Mouse (Mus musculus): ENCODE results near the gene Fam185a.

The Fam185a gene

GRCm38 (mm10) chr5:21493294-21493999 is 68.7 kb downstream of the Fam185a start:
- no peak for DNase-seq (ENCODE audit: low spot score)

DNA sequence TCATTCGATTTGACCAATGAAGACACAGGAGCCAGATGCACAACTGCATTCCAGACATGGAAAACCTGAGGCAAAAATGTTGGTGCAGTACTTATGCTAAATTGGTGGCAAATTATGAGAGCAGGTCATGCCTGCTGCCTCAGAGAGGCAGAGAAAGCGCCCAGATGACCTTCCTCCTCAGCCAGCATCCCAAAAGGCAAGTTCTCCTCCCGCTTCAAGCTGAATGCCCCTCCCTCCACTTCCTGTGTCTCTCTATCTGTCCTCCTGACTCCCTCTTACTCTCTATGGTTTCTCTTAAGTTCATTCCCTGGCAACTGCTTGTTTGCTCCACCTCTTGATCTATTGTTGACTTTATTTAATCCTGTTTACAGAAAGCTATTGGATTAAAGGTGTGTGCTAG is 70.0 kb downstream of the Fam185a start:
- no peak for DNase-seq (ENCODE audit: low spot score)

DNA sequence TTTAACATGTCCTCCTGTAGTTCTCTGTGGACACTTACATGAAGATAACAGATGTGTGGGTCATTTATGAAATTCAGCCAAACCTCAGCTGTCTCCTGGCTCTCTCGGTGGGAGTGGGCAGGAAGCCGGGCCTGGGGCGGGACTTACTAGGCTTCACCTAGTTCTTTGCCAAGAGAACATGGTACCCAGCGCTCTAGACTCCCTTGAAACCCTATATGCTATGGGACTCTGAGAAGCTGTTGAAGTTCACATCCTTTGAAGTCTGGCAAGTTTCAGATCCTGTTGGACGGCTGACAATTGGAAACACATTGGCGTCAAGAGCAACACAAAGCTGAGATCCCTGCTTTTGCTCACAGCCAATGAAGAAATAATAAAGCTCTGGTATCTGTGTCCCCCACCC is 71.6 kb downstream of the Fam185a start:
- no peak for DNase-seq (ENCODE audit: low spot score)

- no peak for DNase-seq (ENCODE audit: low spot score)
Measured at GRCm38 (mm10) chr5:21496881-21497280, 72.1 kb downstream of the Fam185a start.

- DNase-seq (ENCODE audit: low spot score), result no peak
Measured at GRCm38 (mm10) chr5:21498490-21498889, 73.7 kb downstream of the Fam185a start.

GRCm38 (mm10) chr5:21498925-21499324 is 74.2 kb downstream of the Fam185a start:
- no peak for DNase-seq (ENCODE audit: low spot score)

DNA sequence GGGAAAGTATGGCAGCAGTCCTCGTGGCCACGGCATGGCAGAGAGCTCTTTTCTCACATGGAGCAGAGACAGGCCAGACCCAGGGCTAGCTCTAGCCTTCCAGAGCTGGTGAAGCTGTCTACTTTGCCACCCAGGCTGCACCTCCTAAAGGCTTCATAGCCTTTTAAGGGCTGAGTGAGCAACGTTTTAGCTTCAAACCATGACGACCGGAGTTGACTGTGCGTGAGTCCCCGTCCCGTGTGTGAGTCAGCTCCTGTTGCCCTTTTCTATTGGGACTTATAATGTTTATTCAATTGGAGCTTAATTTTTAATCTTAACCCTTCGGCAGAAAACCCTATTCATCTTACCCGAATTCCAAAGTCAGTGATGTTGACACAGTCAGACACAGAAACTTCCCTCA is 75.4 kb downstream of the Fam185a start:
- DNase-seq (ENCODE audit: low spot score), result no peak

DNA sequence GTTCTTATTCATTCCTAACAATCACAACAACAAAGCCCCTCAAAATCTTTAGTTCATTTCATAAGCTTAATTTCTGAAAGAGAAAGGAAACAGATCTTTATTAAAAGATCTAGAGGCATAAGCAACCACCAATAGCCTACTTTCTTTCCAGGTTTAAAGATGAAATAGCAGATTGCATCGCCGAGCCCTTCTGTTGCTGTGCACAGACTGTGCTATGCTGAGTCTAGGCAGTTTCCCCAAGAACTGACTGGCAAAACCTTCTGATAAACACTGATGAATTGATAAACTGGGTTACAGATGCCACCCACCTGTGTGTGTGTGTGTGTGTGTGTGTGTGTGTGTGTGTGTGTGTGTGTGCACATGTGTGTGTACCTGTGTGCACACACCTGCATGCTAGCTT is 76.2 kb downstream of the Fam185a start:
- no peak for DNase-seq (ENCODE audit: low spot score)

DNA sequence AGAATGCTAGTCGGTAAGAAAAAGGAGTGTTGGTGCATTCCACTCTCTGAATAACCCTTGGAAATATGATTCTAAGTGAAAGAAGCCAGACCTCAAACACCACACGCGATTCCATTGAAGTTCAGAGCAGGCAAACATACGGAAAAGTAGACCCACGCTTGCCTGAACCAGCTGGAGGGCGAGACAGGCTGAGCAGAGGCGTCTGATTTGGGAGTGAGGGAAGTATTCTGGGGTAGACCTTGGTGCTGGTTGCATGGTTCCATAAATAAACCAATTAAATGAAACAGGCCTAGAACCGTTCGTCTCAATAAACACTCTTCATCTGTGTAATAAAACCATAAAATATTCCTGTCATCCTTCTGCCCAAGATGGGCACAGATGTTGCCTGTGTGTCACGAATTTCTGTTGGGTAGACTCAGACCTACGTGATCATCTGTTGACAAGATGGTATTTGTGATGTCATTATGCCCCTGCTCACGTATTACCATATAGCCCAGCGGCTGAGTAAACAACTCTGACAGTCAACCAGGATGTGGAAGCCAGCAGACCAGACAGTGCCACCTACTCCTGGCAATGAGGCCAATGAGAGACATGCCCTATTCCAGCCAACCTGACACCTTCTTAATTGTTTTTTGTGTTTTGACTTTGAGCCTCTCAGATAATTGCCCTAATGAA is 78.3 kb downstream of the Fam185a start:
- DNase-seq (ENCODE audit: low spot score), result no peak

DNA sequence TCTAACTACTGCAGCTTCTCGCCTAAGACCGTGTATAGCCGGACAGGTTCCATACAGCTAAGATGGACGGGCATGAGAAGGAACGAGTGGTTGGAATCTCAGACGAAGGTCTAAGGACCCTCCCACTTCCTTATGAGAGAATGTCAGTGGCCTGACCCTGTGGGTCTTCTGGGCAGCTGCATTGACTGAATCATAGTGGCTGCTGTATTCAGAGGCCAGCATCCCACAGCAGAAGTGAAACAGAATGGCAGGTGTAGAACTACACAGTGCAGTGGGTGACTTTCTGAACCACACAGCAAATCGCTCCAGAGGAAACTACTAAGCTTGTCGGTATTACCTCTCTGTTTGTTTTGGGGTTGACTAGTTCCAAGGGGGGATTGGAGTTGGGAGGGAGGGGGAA is 80.4 kb downstream of the Fam185a start:
- DNase-seq (ENCODE audit: low spot score), result no peak

GRCm38 (mm10) chr5:21506887-21507286 is 82.1 kb downstream of the Fam185a start:
- DNase-seq (ENCODE audit: low spot score), result no peak

DNA sequence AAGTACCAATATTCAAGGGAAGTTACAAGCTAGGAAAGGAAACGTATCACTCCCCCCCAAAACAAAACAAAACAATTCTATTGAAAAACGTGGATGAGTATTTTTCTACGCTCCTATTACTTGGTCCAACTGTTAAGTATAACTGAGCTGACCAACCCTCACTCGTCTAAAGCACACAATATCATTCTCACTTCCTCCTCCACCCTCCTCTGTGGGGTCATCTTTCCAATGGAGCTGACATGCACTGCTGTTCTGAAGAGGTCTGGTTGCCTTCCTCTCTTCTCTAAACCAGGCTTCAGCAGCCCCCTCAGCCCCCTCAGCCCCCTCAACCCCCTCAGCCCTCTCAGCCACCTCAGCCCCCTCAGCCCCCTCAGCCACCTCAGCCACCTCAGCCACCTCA is 85.0 kb downstream of the Fam185a start:
- DNase-seq (ENCODE audit: low spot score), result no peak

- no peak for DNase-seq (ENCODE audit: low spot score)
Measured at GRCm38 (mm10) chr5:21513363-21513762, 88.6 kb downstream of the Fam185a start.

DNA sequence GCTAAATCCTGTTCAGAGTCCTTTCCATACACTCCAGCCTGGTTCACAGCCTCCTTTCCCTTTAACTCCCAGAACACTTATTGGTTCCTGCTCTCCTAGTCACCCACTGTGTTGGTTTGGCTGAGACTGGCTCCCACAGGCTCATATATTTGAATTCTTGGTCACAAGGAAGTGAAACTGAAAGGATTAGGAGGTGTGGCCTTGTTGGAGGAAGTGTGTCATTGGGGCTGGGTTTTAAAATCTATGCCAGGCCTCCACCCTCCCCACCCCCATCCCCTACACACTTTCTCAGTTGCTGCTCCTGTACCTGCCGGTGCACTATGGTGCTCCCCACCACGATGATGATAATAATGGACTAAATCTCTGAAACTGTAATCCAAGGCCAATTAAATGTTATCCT is 92.8 kb downstream of the Fam185a start:
- DNase-seq (ENCODE audit: low spot score), result no peak

GRCm38 (mm10) chr5:21518207-21518606 is 93.4 kb downstream of the Fam185a start:
- no peak for DNase-seq (ENCODE audit: low spot score)

DNA sequence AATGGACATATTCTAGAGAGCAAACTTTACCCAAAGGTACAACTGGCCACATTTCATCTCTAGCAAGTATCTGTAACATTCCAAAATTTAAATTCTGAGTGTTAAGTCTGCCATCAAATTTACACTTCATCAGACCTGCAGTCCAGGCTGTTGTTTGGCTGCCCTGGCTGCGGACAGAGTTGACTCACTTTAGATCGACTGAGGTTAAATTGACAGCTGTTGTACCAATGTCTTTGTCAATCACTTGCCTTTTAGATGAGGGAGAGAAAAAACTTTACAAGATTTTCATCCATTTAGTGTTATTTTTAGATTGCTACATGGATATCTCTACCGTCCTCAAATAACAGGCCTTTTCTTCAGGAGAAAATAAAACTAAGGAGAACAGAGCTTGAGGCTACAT is 94.4 kb downstream of the Fam185a start:
- no peak for DNase-seq (ENCODE audit: low spot score)

GRCm38 (mm10) chr5:21526835-21527485 is 102.2 kb downstream of the Fam185a start:
- no peak for DNase-seq (ENCODE audit: low spot score)

- DNase-seq (ENCODE audit: low spot score), result no peak
Measured at GRCm38 (mm10) chr5:21527488-21527911, 102.7 kb downstream of the Fam185a start.

DNA sequence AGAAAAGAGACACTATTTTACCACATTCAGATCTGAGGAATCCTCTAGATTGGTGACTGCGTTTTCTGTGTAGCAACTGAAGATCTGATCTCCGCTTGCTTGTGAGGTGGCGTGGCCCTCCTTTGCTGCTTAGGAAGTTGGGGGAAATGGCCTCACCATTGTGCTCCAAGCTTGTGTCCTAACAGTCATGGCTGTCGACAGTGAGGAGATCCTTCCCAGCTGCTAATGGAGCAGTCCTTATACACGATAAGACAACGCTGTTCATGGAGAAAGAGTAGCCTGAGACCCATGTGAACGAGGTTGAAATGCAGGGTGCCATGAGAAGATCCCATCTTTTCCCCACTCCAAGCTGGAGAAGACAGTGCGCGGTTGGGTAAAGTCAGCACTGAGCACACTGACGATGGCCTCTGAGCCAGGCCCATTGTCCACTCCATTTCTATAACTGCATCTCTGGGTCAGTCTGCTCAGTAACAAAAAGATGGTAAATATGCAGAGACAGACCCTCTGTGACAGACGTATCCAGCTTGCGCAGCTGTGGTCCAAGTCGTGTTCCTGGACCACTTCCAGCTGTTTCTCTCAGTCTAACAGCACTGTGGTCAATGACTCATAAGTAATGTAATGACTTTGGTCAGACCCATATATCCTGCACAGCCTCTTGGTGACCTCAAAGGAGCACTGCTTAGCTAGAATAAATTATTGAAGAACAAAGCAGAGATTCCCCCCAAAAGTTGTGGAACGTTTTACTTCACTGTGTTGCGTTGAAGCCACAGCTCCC is 103.5 kb downstream of the Fam185a start:
- no peak for DNase-seq (ENCODE audit: low spot score)

DNA sequence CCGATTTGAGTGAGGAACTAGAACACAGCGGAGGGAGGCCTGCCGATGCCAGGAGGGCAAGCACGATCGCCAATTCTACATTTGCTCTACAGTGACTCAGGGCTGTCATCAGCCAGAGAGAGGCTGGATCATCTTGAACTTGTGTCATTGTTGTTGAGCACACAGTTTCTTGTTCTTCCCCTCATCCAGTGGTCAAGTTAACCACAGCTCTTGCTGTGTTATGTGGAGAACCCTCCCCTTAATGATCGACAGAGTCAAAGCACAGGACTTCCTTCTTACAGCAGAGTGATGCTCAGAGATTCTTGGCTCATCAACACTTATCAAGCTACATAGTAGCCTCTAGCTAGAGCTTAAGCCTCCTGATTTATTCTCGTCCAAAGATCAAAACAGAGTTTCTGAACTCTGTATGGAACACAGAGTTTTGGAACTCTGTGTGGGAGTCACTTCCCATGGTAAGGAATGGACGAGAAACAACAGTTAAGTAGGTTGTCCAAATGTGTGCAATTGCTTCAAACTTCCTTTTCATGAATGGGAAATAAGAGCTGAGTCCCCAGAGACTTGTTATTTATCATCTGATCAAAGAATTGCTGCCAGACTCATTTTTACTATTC is 104.5 kb downstream of the Fam185a start:
- no peak for DNase-seq (ENCODE audit: low spot score)

Data from retina, embryonic 14.5 days (tissue).